Mouse (Mus musculus): ENCODE measurements at regions not wholly inside any gene's neighbourhood (a gene's known extent, or its start where the extent isn't known, plus 50 kb on each side); places are given as distances from the start of the nearest gene placed in this dataset.

DNA sequence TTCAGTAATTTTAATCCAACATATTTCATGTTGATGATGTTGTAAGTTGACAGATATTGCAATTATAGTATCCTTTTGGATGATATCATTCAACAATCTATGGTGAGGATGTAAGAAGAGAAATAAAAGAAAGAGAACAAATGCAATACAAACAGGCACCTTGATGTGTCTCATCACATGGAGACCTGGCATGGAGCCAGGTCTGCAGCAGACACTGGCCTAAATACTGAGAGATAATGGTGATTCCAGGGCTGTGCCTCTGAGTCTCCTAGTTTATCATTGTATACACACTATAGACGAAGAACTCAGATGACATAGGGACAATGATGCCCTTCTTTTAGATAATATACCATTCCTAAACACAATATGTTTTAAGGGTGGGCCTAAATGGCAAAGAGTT, 1068.5 kb upstream of the Klhl29 start:
- DNase-seq = no peak

DNA sequence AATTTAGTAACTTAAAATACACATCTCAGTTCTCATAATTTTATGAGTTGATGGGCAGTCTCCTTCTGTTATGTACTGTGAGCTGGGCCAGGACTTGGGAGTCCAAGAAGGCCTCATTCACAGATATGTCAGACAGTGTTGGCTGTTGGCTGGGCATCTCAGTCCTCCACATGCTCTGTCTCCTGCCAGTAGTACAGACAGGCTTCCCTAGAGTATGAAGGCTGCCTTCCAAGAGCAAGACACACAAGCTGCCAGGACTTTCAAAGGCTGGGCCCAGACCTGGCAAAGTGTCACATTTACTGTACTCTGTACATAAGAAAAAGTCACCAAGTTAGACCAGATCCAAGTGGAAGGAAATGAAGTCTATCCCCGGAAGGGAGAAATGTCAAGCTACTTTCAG, 1042.3 kb upstream of the Klhl29 start:
- DNase-seq = peak; percentile 3

DNA sequence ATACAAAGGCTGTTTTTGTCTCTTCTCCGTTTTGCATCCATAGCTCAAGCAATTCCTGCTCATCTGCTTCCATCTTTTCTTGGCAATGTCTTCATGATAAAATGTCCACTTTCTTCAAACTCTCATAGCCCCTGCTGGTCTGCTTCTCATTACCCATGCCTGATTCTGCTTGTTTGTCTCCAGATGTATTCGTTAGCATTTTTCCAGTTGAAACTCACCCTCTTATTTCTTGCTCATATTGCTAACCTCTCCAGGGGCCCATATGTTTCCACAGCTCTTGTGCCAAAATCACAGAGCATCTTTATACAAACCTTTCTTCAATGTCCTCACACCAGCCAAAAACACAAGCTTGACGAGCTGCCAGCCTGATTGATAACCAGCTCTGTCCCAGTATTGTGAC, 1025.1 kb upstream of the Klhl29 start:
- DNase-seq = no peak

DNA sequence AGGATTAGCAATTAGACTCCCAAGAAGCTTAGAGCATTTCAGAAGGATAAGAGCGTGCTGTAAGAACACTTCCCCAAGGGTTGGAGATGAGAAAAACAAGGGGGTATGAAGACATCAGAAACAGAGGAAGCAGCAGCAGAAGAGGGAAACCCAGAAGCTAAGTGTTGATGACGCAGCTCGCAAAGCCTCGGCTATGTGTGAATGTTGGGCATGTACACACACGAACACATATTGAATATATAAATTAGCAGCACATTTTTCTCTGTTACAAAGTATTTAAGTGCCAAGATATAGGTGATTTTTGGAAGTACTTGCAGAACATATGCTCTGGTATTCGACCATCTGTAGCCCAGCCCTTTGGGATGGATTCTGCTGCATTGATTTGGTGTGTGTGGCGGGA, 1006.4 kb upstream of the Klhl29 start:
- no peak for DNase-seq

DNA sequence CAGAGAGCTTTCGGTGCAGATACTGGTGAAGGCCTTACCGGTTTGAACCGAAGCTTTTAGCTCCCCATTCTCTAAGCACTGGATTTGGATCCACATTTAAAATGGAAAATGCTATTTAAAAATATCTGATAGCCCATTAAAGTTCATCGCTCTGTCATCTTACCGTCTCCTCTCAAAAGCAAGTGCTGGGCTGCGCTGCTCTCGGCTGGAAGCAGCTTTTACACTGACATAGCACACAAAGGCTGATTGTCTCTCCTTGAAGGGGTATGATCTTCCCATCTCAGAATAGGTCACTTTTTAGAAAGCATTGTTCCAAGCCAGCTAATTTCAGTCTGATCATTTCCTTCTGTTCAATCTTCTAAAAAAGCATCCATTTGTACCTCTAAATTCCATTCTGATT, 992.1 kb upstream of the Klhl29 start:
- no peak for DNase-seq
